ENCODE assay signal across 9 mouse cellular contexts in the genomic region with DNA sequence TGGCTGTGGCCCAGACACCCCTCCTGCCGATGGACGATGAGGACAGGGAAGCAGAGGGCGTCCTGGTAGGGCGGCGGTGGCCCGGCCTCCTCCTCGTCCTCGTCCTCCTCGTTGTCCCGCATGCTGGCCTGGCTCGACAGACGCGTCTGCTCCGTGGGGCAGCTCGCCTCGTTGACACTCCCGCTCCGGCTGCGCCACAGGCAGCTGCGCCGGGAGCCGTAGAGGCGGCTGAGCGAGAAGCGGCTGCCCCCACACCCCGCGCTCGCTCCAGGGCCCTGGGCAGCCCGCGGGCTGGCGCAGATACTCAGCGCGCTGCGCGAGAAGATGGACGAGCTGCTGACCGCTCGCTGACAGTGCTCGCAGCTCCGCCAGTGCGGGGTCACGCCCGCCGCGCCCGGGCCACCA. TPM values are rescaled to one million over a fixed set of nuclear protein-coding genes. Genes with fewer than 3 reads are reported as not detected.
A peak's percentile ranks its signal among the peaks of the same experiment; 100 is the strongest.
DNase-seq lines count a peak whose midpoint lies in the region; ATAC-seq and TF ChIP-seq lines count a peak whose summit lies in the region.
"Had no signal": no experiment of that assay in that cellular context is flagged by ENCODE, and none has a peak within 500 bp of the region (broad histone marks: within the 10 kb centered on the region; RNA-seq: fewer than 3 reads in every experiment).

No protein-coding gene starts in this region.

- no peak overlapping the region for H3K27ac ChIP-seq in heart, embryonic 11.5 days (ENCODE audit: low read depth, low read length)
- H3K27ac ChIP-seq in testis, adult 2 months (ENCODE audit: control insufficient read depth, insufficient read depth, low read depth, low read length): no peak overlapping the region
- H3K27ac ChIP-seq in intestine, embryonic 16.5 days (ENCODE audit: low read length): no peak overlapping the region

- no peak for TF ChIP-seq POLR2A in testis, adult 2 months (IDR thresholded peaks at IDR 0.05; ENCODE audit: control insufficient read depth, low read depth, low read length)

- peaks cover 96% of the 10 kb centered on the region for H3K27me3 ChIP-seq in heart, embryonic 11.5 days (ENCODE audit: control insufficient read depth, insufficient read depth, low read length)
- peaks cover 4% of the 10 kb centered on the region; the same call in 1 of the 2 replicates for H3K27me3 ChIP-seq in testis, adult 2 months (ENCODE audit: control insufficient read depth, insufficient read depth, low read length)
- H3K27me3 ChIP-seq in intestine, embryonic 16.5 days (replicated peaks; ENCODE audit: control insufficient read depth, insufficient read depth, low read length): peaks cover 77% of the 10 kb centered on the region

- TF ChIP-seq CTCF in testis, adult 2 months (IDR thresholded peaks at IDR 0.05; ENCODE audit: control insufficient read depth, insufficient read depth, insufficient replicate concordance, low read depth, low read length): no peak

- ATAC-seq in heart, embryonic 11.5 days (replicated peaks; ENCODE audit: insufficient number of reproducible peaks, low FRiP score, low TSS enrichment): no peak
- no peak; the same call in 1 of the 2 replicates for ATAC-seq in intestine, embryonic 16.5 days
- ATAC-seq in activated CD4-positive, CD25-positive, alpha-beta regulatory T cell, adult 4 months: no peak

- WGBS in heart, embryonic 11.5 days (ENCODE audit: insufficient replicate concordance): 1% methylated on average over 46 of the region's 46 CpGs
- WGBS in intestine, embryonic 16.5 days: 20% methylated on average over 46 of the region's 46 CpGs

- peak overlapping the region; percentile 58 for H3K4me2 ChIP-seq in heart, embryonic 11.5 days
- H3K4me2 ChIP-seq in intestine, embryonic 16.5 days (ENCODE audit: low read depth, low read length): peak overlapping the region; percentile 46

- DNase-seq in heart, adult 8-10 months (ENCODE audit: low spot score): no peak
- DNase-seq in testis, postnatal 10 days (ENCODE audit: low spot score): no peak
- no peak for DNase-seq in layer of hippocampus, postnatal 14 days (ENCODE audit: low spot score in 2 of 2)
- no peak for DNase-seq in lung, adult 18-20 months

- H3K4me1 ChIP-seq in heart, embryonic 11.5 days (ENCODE audit: control insufficient read depth, insufficient read depth, low read length): peaks cover 23% of the 10 kb centered on the region
- H3K4me1 ChIP-seq in testis, adult 2 months (ENCODE audit: control insufficient read depth, insufficient read depth, low read length): peaks cover 24% of the 10 kb centered on the region
- peaks cover 20% of the 10 kb centered on the region for H3K4me1 ChIP-seq in intestine, embryonic 16.5 days (ENCODE audit: control insufficient read depth, insufficient read depth, low read length)

- no peaks in the 10 kb centered on the region for H3K36me3 ChIP-seq in heart, embryonic 11.5 days (ENCODE audit: control insufficient read depth, insufficient read depth, low read length)
- no peaks in the 10 kb centered on the region for H3K36me3 ChIP-seq in testis, adult 2 months (ENCODE audit: control insufficient read depth, insufficient read depth, low read length)
- H3K36me3 ChIP-seq in intestine, embryonic 16.5 days (ENCODE audit: control insufficient read depth, insufficient read depth, low read length): no peaks in the 10 kb centered on the region

- no peaks in the 10 kb centered on the region for H3K9me3 ChIP-seq in heart, embryonic 11.5 days (replicated peaks; ENCODE audit: control insufficient read depth, low read length)
- no peaks in the 10 kb centered on the region for H3K9me3 ChIP-seq in intestine, embryonic 16.5 days (ENCODE audit: control insufficient read depth, low read length)

- H3K4me3 ChIP-seq in heart, embryonic 11.5 days (ENCODE audit: low read depth, low read length): peak overlapping the region; percentile 39
- peak overlapping the region; percentile 25 for H3K4me3 ChIP-seq in testis, adult 2 months (ENCODE audit: control insufficient read depth, low read depth, low read length)
- peak overlapping the region; percentile 29 for H3K4me3 ChIP-seq in intestine, embryonic 16.5 days (ENCODE audit: low read length)

- H3K9ac ChIP-seq in heart, embryonic 11.5 days (ENCODE audit: low read depth, low read length): no peak overlapping the region
- H3K9ac ChIP-seq in intestine, embryonic 16.5 days (ENCODE audit: low read depth, low read length): no peak overlapping the region

RNA-seq across cellular contexts. Expression of a gene that starts 4.6 kb away (rescaled TPM):
- 1.00 and 1.0 TPM in 2 replicates for polyA plus RNA-seq in heart, embryonic 11.5 days (2014; fragmentation: Nextera tagmentation; extraction: Ambion mirVana)
- under 1 TPM in 1 of 4 experiments, not detected in 3; 0.09 TPM for total RNA-seq in heart, adult 8-10 months (2022)
- polyA plus RNA-seq in testis, adult 2 months (2012; rRNA removed): 0.35 and 0.37 TPM in 2 replicates
- 2.2 and 2.5 TPM in 2 replicates for polyA plus RNA-seq in intestine, embryonic 16.5 days (2015; fragmentation: Nextera tagmentation; extraction: Ambion mirVana)
- polyA plus RNA-seq in activated CD4-positive, CD25-positive, alpha-beta regulatory T cell, adult 4 months (2017; shearing (Covaris generic)): not detected
- 100 to 1,000 TPM; 106 to 107 TPM for total RNA-seq in layer of hippocampus, postnatal 14 days (2021)

RNA-seq across cellular contexts. Expression of a gene that starts 10.6 kb away (rescaled TPM):
- 2.4 TPM in 2 replicates for polyA plus RNA-seq in heart, embryonic 11.5 days (2014; fragmentation: Nextera tagmentation; extraction: Ambion mirVana)
- 1 to 10 TPM in 3 of 4 experiments, under 1 TPM in 1; 0.65 to 1.5 (median 1.3) TPM for total RNA-seq in heart, adult 8-10 months (2022)
- polyA plus RNA-seq in testis, adult 2 months (2012; rRNA removed): 0.83 and 0.95 TPM in 2 replicates
- 5.0 and 5.5 TPM in 2 replicates for polyA plus RNA-seq in intestine, embryonic 16.5 days (2015; fragmentation: Nextera tagmentation; extraction: Ambion mirVana)
- 10 to 100 TPM; 28.3 to 50.2 TPM for polyA plus RNA-seq in activated CD4-positive, CD25-positive, alpha-beta regulatory T cell, adult 4 months (2017; shearing (Covaris generic))
- total RNA-seq in layer of hippocampus, postnatal 14 days (2021): 1 to 10 TPM; 3.4 to 3.6 TPM

RNA-seq across cellular contexts. Expression of a gene that starts 18.8 kb away (rescaled TPM):
- 87.2 and 91.0 TPM in 2 replicates for polyA plus RNA-seq in heart, embryonic 11.5 days (2014; fragmentation: Nextera tagmentation; extraction: Ambion mirVana)
- total RNA-seq in heart, adult 8-10 months (2022): 10 to 100 TPM; 23.1 to 27.9 (median 25.3) TPM
- 26.6 and 35.6 TPM in 2 replicates for polyA plus RNA-seq in testis, adult 2 months (2012; rRNA removed)
- 132 and 136 TPM in 2 replicates for polyA plus RNA-seq in intestine, embryonic 16.5 days (2015; fragmentation: Nextera tagmentation; extraction: Ambion mirVana)
- polyA plus RNA-seq in activated CD4-positive, CD25-positive, alpha-beta regulatory T cell, adult 4 months (2017; shearing (Covaris generic)): 10 to 100 TPM; 27.7 to 33.8 TPM
- 10 to 100 TPM; 47.3 to 52.8 TPM for total RNA-seq in layer of hippocampus, postnatal 14 days (2021)

RNA-seq across cellular contexts. Expression of a gene that starts 21.6 kb away (rescaled TPM):
- 0.13 and 0.23 TPM in 2 replicates for polyA plus RNA-seq in heart, embryonic 11.5 days (2014; fragmentation: Nextera tagmentation; extraction: Ambion mirVana)
- not detected for total RNA-seq in heart, adult 8-10 months (2022)
- 261 and 281 TPM in 2 replicates for polyA plus RNA-seq in testis, adult 2 months (2012; rRNA removed)
- polyA plus RNA-seq in intestine, embryonic 16.5 days (2015; fragmentation: Nextera tagmentation; extraction: Ambion mirVana): 0.20 and 0.47 TPM in 2 replicates
- polyA plus RNA-seq in activated CD4-positive, CD25-positive, alpha-beta regulatory T cell, adult 4 months (2017; shearing (Covaris generic)): not detected
- 1 to 10 TPM in 1 of 2 experiments, under 1 TPM in 1; 0.88 to 1.1 TPM for total RNA-seq in layer of hippocampus, postnatal 14 days (2021)
- polyA plus RNA-seq: liver, embryonic 16.5 days had no signal

RNA-seq across cellular contexts. Expression of a gene that starts 28.2 kb away (rescaled TPM):
- polyA plus RNA-seq in heart, embryonic 11.5 days (2014; fragmentation: Nextera tagmentation; extraction: Ambion mirVana): 1,458 and 1,495 TPM in 2 replicates
- total RNA-seq in heart, adult 8-10 months (2022): 1,000 to 10,000 TPM; 1,121 to 1,613 (median 1,357) TPM
- 99.1 and 109 TPM in 2 replicates for polyA plus RNA-seq in testis, adult 2 months (2012; rRNA removed)
- polyA plus RNA-seq in intestine, embryonic 16.5 days (2015; fragmentation: Nextera tagmentation; extraction: Ambion mirVana): 1,309 and 1,475 TPM in 2 replicates
- 100 to 1,000 TPM; 836 to 982 TPM for polyA plus RNA-seq in activated CD4-positive, CD25-positive, alpha-beta regulatory T cell, adult 4 months (2017; shearing (Covaris generic))
- total RNA-seq in layer of hippocampus, postnatal 14 days (2021): 1,000 to 10,000 TPM; 1,658 to 1,733 TPM
